Mouse (Mus musculus) myocyte (in vitro differentiated cells): ENCODE measurements around the gene Vmn2r79.
"Not testable (repeated sequence)": the region's sequence is repeated elsewhere in the genome, so short reads cannot be mapped to it uniquely, and the experiment has no call there.

Experiments
- CEBPB ChIP-seq: IDR thresholded peaks from 2 replicates; pipeline ENCODE4 v1.6.1; 2011; ENCODE audit warnings: mild to moderate bottlenecking, moderate library complexity; ENCODE audit not compliant: poor library complexity, insufficient read depth, severe bottlenecking
- MYOG ChIP-seq, 3 experiments: IDR thresholded peaks; one replicate each; pipeline ENCODE4 v1.6.1; 2011; ENCODE audit warnings: control low read depth in 2 of 3, low read depth in 2 of 3, mild to moderate bottlenecking in 2 of 3; ENCODE audit not compliant: insufficient read length in 2 of 3, control insufficient read depth in 1 of 3, insufficient read depth in 1 of 3
- POLR2A ChIP-seq: IDR thresholded peaks from one replicate; pipeline ENCODE4 v1.6.1; 2011; ENCODE audit warnings: low read depth, mild to moderate bottlenecking, control low read depth, moderate library complexity; ENCODE audit not compliant: insufficient read length

DNA sequence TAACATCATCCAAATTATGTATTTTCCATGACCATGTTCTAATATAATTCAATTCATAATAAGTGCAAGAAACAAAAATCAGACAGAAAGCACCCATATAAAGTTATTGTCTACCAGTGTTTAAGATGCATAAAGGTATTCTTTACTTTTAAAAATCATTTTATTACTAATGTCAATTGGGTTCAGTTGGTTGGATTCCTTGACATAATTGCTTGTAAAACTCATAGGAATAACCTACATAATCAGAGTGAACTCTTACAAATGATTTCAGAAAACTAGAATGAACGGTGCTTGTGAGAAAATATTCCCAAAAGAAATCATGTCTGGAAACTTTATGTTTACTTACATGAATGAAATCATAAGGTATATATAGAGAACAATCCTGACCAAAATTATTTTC is at the start of gene Vmn2r79:
- TF ChIP-seq POLR2A; CEBPB; MYOG (IDR thresholded peaks at IDR 0.05; ENCODE audit: control insufficient read depth in 1 of 3, insufficient read depth in 1 of 3, insufficient read length in 2 of 3, low read depth in 2 of 3): not testable (repeated sequence)
